Mouse (Mus musculus) Patski (cell line): ENCODE data around the gene Tnrc6a. TPM values are rescaled to one million over a fixed set of nuclear protein-coding genes. Genes with fewer than 3 reads are reported as not detected.

Experiments used
- ATAC-seq: fragments of 100-300 bp; one replicate; pipeline ENCODE4 v1.8.0; 2021
- CTCF ChIA-PET: fragments of 350-600 bp; sonication (Branson Sonifier 250); formaldehyde crosslinking; loops from one replicate; lab custom pipeline; 2022; ENCODE audit warnings: inconsistent platforms; lab: Charles Lee
- POLR2A ChIA-PET: fragments of 350-600 bp; sonication (Branson Sonifier 250); formaldehyde crosslinking; loops from one replicate; lab custom pipeline; 2022; ENCODE audit warnings: antibody characterized with exemption, inconsistent platforms; lab: Charles Lee
- DNase-seq: peaks from one replicate; pipeline ENCODE4 v3.0.0-alpha.2; 2011; ENCODE audit warnings: low read depth, low spot score
- H3K27me3 ChIP-seq: fragments of 371-371 bp; one replicate; pipeline ENCODE4 v1.5.1; 2021
- CTCF ChIP-seq: fragments of 100-300 bp; IDR thresholded peaks from one replicate; pipeline ENCODE4 v1.5.1; 2021
- in situ Hi-C: fragments of 300-500 bp; cut with MboI; formaldehyde crosslinking; loops from 3 replicates; pipeline ENCODE4 v1.11.1; 2018; ENCODE audit warnings: low pct_unique_long_range_greater_than_20kb, mixed read lengths
- polyA plus RNA-seq: library from polyadenylated mRNA; unstranded; gene quantifications from one replicate; pipeline ENCODE4 v1.2.3, GENCODE M21; 2021

Tnrc6a gene
- polyA plus RNA-seq, 1 experiment from 2014 or later = 34.1 TPM

GRCm38 (mm10) chr7:123146141-123146846, 22.6 kb downstream of the Tnrc6a start:
- no peaks in the 10 kb centered on the region for H3K27me3 ChIP-seq
- ChIA-PET CTCF (interaction anchor here (0.8 to 2.4 kb wide), 8 partner anchors 10 to 320 kb away, joined by 3 to 7 read pairs (median 4); no protein-coding TSS in a partner anchor), POLR2A (interaction anchor here (0.6 kb wide), 1 partner anchor 13 kb away, joined by 4 read pairs; no protein-coding TSS in a partner anchor)
- no peak for TF ChIP-seq CTCF
- ATAC-seq = no peak
- in situ Hi-C loops = no loop called here
- no peak for DNase-seq

- TF ChIP-seq CTCF = no peak
- in situ Hi-C loops = no loop called here
- DNase-seq = no peak
- ChIA-PET CTCF (interaction anchor here (1.7 to 2.0 kb wide), 3 partner anchors 8 to 98 kb away, joined by 3 to 6 read pairs (median 5); no protein-coding TSS in a partner anchor), POLR2A (no interaction called here)
- no peaks in the 10 kb centered on the region for H3K27me3 ChIP-seq
- ATAC-seq = no peak
Measured at GRCm38 (mm10) chr7:123147787-123148186, 24.1 kb downstream of the Tnrc6a start.

DNA sequence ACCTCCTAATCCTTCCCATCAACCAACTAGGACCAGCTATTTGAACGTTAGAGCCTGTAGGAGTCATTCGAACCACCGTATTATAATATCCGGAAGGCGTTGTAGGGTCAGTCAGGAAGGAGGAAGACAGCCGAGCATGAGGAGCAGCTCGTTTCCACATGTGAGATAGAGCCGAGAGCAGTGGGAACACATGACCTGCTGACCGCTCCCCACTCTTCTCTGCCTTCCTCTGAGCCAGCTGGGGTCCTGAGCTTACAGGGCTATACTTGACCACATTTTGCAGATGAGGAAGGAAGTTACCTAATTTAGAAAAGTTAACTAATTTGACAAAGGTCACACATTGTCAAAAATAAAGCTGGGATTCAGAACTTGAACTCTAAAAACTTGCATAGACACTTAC, 25.2 kb downstream of the Tnrc6a start:
- H3K27me3 ChIP-seq = no peaks in the 10 kb centered on the region
- no peak for TF ChIP-seq CTCF
- no peak for DNase-seq
- ChIA-PET CTCF (interaction anchor here (0.8 to 1.6 kb wide), 4 partner anchors 8 to 141 kb away, joined by 3 to 4 read pairs (median 4); no protein-coding TSS in a partner anchor), POLR2A (no interaction called here)
- no peak for ATAC-seq
- in situ Hi-C loops = no loop called here

DNA sequence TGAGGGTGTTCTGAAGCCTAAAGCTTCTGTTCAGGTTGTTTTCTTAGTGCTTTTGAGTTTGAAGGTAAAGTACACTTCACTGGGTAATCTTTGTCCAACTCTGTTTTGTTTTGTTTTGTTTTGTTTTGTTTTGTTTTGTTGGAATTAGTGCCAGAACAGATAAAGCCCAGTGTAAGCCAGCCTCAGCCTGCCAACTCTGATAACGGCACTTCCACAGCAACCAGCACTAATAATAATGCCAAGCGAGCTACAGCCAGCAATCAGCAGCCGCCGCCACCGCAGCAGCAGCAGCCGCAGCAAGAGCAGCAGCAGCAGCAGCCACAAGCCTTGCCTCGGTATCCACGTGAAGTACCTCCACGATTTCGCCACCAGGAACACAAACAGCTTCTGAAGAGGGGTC, 38.7 kb downstream of the Tnrc6a start:
- in situ Hi-C loops = no loop called here
- ChIA-PET CTCF (no interaction called here), POLR2A (interaction anchor here (0.6 kb wide), 1 partner anchor 226 kb away, joined by 3 read pairs; no protein-coding TSS in a partner anchor)
- no peak for TF ChIP-seq CTCF
- ATAC-seq (no peak), DNase-seq (no peak)
- H3K27me3 ChIP-seq = no peaks in the 10 kb centered on the region

DNA sequence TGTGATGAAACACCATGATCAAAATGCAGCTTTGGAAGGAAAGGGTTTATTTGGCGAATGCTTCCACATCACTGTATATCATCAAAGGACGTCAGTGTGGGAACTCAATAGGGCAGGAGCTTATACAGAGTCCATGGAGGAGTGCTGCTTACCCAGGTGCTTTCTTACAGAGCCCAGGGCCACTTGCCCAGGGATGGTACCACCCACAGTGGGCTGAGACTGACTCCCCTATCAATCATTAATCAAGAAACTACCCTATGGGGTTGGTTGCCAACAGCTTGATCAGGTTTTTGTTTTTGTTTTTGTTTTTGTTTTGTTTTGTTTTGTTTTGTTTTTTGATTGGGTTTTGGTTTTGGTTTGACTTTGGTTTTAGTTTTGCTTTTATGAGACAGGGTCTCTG, 43.8 kb downstream of the Tnrc6a start:
- ATAC-seq = no peak
- TF ChIP-seq CTCF = no peak
- POLR2A ChIA-PET = no interaction called here
- DNase-seq = no peak
- in situ Hi-C loops = no loop called here
- H3K27me3 ChIP-seq = no peaks in the 10 kb centered on the region
- CTCF ChIA-PET = interaction anchor here (1.0 to 2.2 kb wide), 2 partner anchors 16 to 153 kb away, joined by 3 to 5 read pairs; no protein-coding TSS in a partner anchor

GRCm38 (mm10) chr7:123169618-123170017, 45.9 kb downstream of the Tnrc6a start:
- H3K27me3 ChIP-seq = no peaks in the 10 kb centered on the region
- DNase-seq = no peak
- ATAC-seq = no peak
- in situ Hi-C loops = no loop called here
- TF ChIP-seq CTCF = no peak
- ChIA-PET CTCF (no interaction called here), POLR2A (no interaction called here)

GRCm38 (mm10) chr7:123172101-123172500, 48.4 kb downstream of the Tnrc6a start:
- ATAC-seq = no peak
- DNase-seq = no peak
- ChIA-PET POLR2A (no interaction called here), CTCF (no interaction called here)
- no peak for TF ChIP-seq CTCF
- H3K27me3 ChIP-seq = no peaks in the 10 kb centered on the region
- in situ Hi-C loops = no loop called here

- ChIA-PET POLR2A (no interaction called here), CTCF (no interaction called here)
- H3K27me3 ChIP-seq = no peaks in the 10 kb centered on the region
- in situ Hi-C loops = no loop called here
- no peak for TF ChIP-seq CTCF
- ATAC-seq (no peak), DNase-seq (no peak)
Measured at GRCm38 (mm10) chr7:123177215-123177614, 53.5 kb downstream of the Tnrc6a start.

DNA sequence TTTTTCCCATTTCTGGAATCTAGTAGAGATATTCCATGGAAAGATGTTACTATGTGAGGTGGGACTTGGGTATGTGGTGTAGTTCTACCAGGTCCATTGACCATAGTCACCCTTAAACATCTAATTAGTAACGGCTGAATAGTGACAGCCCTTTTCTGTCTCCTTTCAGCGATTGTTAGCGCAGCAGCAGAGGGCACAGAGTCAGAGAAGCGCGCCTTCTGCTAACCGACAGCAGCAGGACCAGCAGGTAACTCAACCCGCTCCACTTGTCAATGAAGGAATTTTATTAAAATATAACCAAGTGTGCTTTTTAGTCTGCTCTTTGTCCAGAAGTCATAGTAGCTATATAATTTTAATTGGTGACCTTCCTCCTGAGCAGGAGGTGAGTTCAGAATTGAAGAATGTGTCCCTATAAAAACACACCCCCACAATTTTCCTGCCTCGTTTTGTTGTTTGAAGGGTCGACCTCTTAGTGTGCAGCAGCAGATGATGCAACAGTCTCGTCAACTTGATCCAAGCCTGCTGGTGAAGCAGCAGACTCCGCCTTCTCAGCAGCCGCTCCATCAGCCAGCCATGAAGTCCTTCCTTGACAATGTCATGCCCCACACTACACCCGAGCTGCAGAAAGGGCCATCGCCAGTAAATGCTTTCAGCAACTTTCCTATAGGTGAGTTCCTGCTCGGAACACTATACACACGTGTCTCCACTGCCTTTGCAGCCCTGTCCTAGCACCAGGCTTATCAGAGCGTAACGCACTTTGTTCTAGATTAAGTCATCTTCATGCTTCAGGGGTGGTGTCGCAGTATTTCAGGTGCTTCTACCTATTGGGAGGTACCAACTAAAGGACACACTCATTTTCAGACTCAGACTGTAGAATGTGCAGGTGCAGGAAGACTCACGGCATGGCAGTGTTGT, 58.4 kb downstream of the Tnrc6a start:
- POLR2A ChIA-PET = no interaction called here
- in situ Hi-C loops = no loop called here
- CTCF ChIA-PET = no interaction called here
- TF ChIP-seq CTCF = no peak
- DNase-seq (no peak), ATAC-seq (peak; percentile 51)
- H3K27me3 ChIP-seq = no peaks in the 10 kb centered on the region

DNA sequence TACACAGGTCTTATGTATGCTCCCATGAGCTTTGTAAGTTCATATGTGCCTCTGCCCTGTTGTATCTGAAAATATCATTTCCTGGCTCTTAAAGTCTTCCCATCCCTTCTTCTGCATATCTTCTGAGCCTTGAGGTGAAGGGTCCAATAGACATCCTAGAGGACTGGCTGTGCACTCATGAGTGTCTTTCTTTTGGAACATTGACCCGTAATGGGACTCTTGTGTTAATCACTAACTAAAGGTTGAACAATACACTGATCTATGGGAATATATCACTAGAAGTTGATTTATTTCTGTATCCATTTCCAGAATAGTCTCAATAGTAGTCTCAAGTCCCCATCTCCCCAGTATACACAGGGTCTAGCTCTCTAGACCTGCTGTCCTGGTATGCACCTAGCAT, 61.2 kb downstream of the Tnrc6a start:
- POLR2A ChIA-PET = no interaction called here

More for the DNA sequence above, 61.2 kb downstream of the Tnrc6a start:
- no peak for DNase-seq
- in situ Hi-C loops = no loop called here
- H3K27me3 ChIP-seq = no peaks in the 10 kb centered on the region
- no peak for TF ChIP-seq CTCF
- no peak for ATAC-seq
- CTCF ChIA-PET = interaction anchor here (1.0 to 1.4 kb wide), 3 partner anchors 10 to 120 kb away, joined by 3 to 4 read pairs (median 3); no protein-coding TSS in a partner anchor
